Mouse (Mus musculus): ENCODE measurements around the gene Gm20388.

DNA sequence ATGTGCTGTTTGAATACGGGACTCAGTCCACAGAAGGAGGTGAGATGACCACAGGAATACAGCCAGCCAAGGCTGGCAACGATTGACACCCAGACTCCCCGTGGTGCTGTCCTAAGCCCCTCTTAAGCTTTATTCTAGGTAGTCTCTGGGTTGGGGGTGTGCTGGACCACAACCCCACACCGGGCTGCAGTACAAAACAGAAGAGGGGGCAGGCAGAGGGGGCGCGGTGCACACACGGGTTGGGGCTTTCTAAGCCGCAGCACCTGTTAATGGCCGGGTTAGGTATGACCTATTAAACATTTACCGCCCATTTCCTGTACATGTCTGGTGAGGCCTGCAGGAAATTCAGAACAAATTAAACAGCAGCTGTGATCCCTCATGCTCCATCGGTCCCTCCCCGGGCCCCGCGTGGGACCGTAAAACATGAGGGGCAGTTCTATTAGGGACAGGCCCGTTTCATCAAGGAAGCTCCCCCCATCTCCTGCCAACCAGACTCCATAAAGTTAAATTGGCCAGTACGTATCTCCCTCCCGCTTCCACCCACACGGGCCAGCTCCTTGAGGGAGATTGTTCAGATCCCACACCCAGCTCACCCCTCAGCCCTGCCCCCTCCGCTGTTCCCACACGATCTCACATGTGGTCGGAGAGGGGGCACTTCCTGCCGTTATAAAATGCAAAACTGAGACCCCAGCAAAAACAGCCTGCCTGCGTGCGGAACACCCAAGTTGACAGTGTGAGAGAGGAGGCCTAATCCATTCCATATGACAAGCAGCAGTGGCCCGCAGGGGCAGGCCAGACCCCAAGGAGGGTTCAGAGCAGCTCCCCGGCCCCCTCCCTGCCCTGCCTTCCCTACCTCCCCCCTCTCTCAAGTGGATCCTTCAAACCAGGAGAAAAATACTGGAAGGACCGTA is 1390.1 kb downstream of the Gm20388 start:
- TF ChIP-seq EP300 (IDR thresholded peaks at IDR 0.05; ENCODE audit: low read depth): no peak
- TF ChIP-seq CTCF (IDR thresholded peaks at IDR 0.05; ENCODE audit: low read depth): no peak
